10 mouse cellular contexts compared by ENCODE assay signal in genomic region chr4:133262882-133263281, GRCm38 (mm10). TPM values are rescaled to one million over a fixed set of nuclear protein-coding genes. Genes with fewer than 3 reads are reported as not detected.
DNase-seq lines count a peak whose midpoint lies in the region; ATAC-seq and TF ChIP-seq lines count a peak whose summit lies in the region.
"Had no signal": no experiment of that assay in that cellular context is flagged by ENCODE, and none has a peak within 500 bp of the region (broad histone marks: within the 10 kb centered on the region; RNA-seq: fewer than 3 reads in every experiment).

TSS of gene Sytl1 (minus strand) at chr4:133263113.

- WGBS in kidney, embryonic 14.5 days, result 36% methylated on average over 6 of the region's 7 CpGs
- WGBS in intestine, embryonic 16.5 days, result 41% methylated on average over 7 of the region's 7 CpGs
- 32% methylated on average over 7 of the region's 7 CpGs for WGBS in stomach, embryonic 14.5 days

- H3K9ac ChIP-seq in kidney, embryonic 14.5 days (ENCODE audit: low read depth, low read length), result 0 out of 2 replicates have a peak within 1 kb of the TSS, but pooled peaks have one; percentile 23
- H3K9ac ChIP-seq in ES-E14 (ENCODE audit: insufficient read depth, low read depth, low read length, poor library complexity, severe bottlenecking), result peak within 1 kb of the TSS; percentile 18; the same call in 1 of the 2 replicates
- H3K9ac ChIP-seq in intestine, embryonic 16.5 days (ENCODE audit: low read depth, low read length), result peak within 1 kb of the TSS; percentile 37; the same call in 1 of the 2 replicates
- H3K9ac ChIP-seq in stomach, embryonic 14.5 days (replicated peaks; ENCODE audit: low read depth, low read length), result no peak within 1 kb of the TSS
- H3K9ac ChIP-seq: neural tube, embryonic 13.5 days had no signal

- H3K27ac ChIP-seq in kidney, embryonic 14.5 days (ENCODE audit: low read depth, low read length), result no peak within 1 kb of the TSS
- H3K27ac ChIP-seq in ES-E14 (ENCODE audit: insufficient read depth, low read depth, low read length, poor library complexity, severe bottlenecking), result no peak within 1 kb of the TSS
- no peak within 1 kb of the TSS for H3K27ac ChIP-seq in intestine, embryonic 16.5 days (ENCODE audit: low read length)
- H3K27ac ChIP-seq in stomach, embryonic 14.5 days (ENCODE audit: low read length), result peak within 1 kb of the TSS; percentile 27; the same call in 1 of the 2 replicates
- H3K27ac ChIP-seq: neural tube, embryonic 13.5 days had no signal

- no peaks in the 10 kb centered on the region for H3K4me1 ChIP-seq in kidney, embryonic 14.5 days (ENCODE audit: control insufficient read depth, insufficient read depth, low read length)
- H3K4me1 ChIP-seq in ES-E14 (ENCODE audit: control insufficient read depth in 2 of 2, insufficient read depth in 2 of 2, low read length in 2 of 2, poor library complexity in 1 of 2), result peaks cover 0 to 9% of the 10 kb centered on the region in 2 experiments; a peak in 1 of 4 replicates
- peaks cover 1% of the 10 kb centered on the region; the same call in 1 of the 2 replicates for H3K4me1 ChIP-seq in intestine, embryonic 16.5 days (ENCODE audit: control insufficient read depth, insufficient read depth, low read length)
- 0 out of 2 replicates have a peak, but pooled peaks cover under 1% of the 10 kb centered on the region for H3K4me1 ChIP-seq in stomach, embryonic 14.5 days (ENCODE audit: control insufficient read depth, insufficient read depth, low read length)
- H3K4me1 ChIP-seq: neural tube, embryonic 13.5 days had no signal

- in situ Hi-C loops in ES-E14 (cut with MboI; ENCODE audit: low sequenced_read_pairs in 2 of 2, unreplicated experiment in 2 of 2), result no loop called here

- no peak within 1 kb of the TSS for H3K4me2 ChIP-seq in kidney, embryonic 14.5 days (replicated peaks; ENCODE audit: low read depth, low read length)
- H3K4me2 ChIP-seq in intestine, embryonic 16.5 days (ENCODE audit: low read depth, low read length), result no peak within 1 kb of the TSS
- H3K4me2 ChIP-seq in stomach, embryonic 14.5 days (replicated peaks; ENCODE audit: low read depth, low read length), result peak within 1 kb of the TSS; percentile 12; the same call in 1 of the 2 replicates
- H3K4me2 ChIP-seq: neural tube, embryonic 13.5 days had no signal

- peaks cover 36% of the 10 kb centered on the region for H3K36me3 ChIP-seq in kidney, embryonic 14.5 days (ENCODE audit: control insufficient read depth, insufficient read depth, low read length)
- peaks cover 21% of the 10 kb centered on the region for H3K36me3 ChIP-seq in ES-E14 (ENCODE audit: control insufficient read depth, insufficient read depth, low read length, poor library complexity, severe bottlenecking)
- peaks cover 19% of the 10 kb centered on the region for H3K36me3 ChIP-seq in intestine, embryonic 16.5 days (ENCODE audit: control insufficient read depth, insufficient read depth, low read length)
- peaks cover 24% of the 10 kb centered on the region for H3K36me3 ChIP-seq in stomach, embryonic 14.5 days (ENCODE audit: control insufficient read depth, insufficient read depth, low read length)

- no peak; the same call in 1 of the 2 replicates for ATAC-seq in kidney, embryonic 14.5 days (ENCODE audit: low FRiP score, low TSS enrichment)
- peak; percentile 48; the same call in 1 of the 2 replicates for ATAC-seq in intestine, embryonic 16.5 days
- ATAC-seq in stomach, embryonic 14.5 days (ENCODE audit: insufficient number of reproducible peaks, insufficient read depth, low FRiP score, low read depth), result no peak

- H3K9me3 ChIP-seq in kidney, embryonic 14.5 days (ENCODE audit: control insufficient read depth, low read length), result no peaks in the 10 kb centered on the region
- no peaks in the 10 kb centered on the region for H3K9me3 ChIP-seq in ES-E14 (ENCODE audit: control insufficient read depth, insufficient read depth, low read depth, low read length)
- H3K9me3 ChIP-seq in intestine, embryonic 16.5 days (ENCODE audit: control insufficient read depth, low read length), result no peaks in the 10 kb centered on the region
- H3K9me3 ChIP-seq in stomach, embryonic 14.5 days (ENCODE audit: control insufficient read depth, low read depth, low read length), result no peaks in the 10 kb centered on the region
- H3K9me3 ChIP-seq: neural tube, embryonic 13.5 days had no signal

- no peak for DNase-seq in kidney, postnatal 14 days
- DNase-seq in ES-E14 (ENCODE audit: low read depth, low spot score) (no peak), MN1 (ENCODE audit: low spot score) (no peak)
- no peak for DNase-seq in adrenal gland, postnatal 25 days
- no peak for DNase-seq in ovary, postnatal 36 days (ENCODE audit: low spot score)
- DNase-seq: cerebellum, postnatal 14 days had no signal

- no peak within 1 kb of the TSS for H3K4me3 ChIP-seq in kidney, embryonic 14.5 days (ENCODE audit: low read length)
- H3K4me3 ChIP-seq in ES-E14 (ENCODE audit: insufficient read depth in 1 of 2, low read depth in 1 of 2, low read length in 2 of 2, poor library complexity in 1 of 2, severe bottlenecking in 1 of 2), result peak within 1 kb of the TSS in 1 of 2 experiments; percentile 5; a peak in 2 of 4 replicates
- H3K4me3 ChIP-seq in intestine, embryonic 16.5 days (ENCODE audit: low read length), result no peak within 1 kb of the TSS; the same call in 1 of the 2 replicates
- peak within 1 kb of the TSS; percentile 6; the same call in 1 of the 2 replicates for H3K4me3 ChIP-seq in stomach, embryonic 14.5 days (ENCODE audit: low read depth, low read length)
- H3K4me3 ChIP-seq: neural tube, embryonic 13.5 days had no signal

- H3K27me3 ChIP-seq in kidney, embryonic 14.5 days (ENCODE audit: control insufficient read depth, insufficient read depth, low read length), result no peaks in the 10 kb centered on the region
- no peaks in the 10 kb centered on the region for H3K27me3 ChIP-seq in intestine, embryonic 16.5 days (replicated peaks; ENCODE audit: control insufficient read depth, insufficient read depth, low read length)
- H3K27me3 ChIP-seq in stomach, embryonic 14.5 days (ENCODE audit: control insufficient read depth, insufficient read depth, low read length), result no peaks in the 10 kb centered on the region

TF ChIP-seq in ES-E14, 5 proteins besides CTCF, POLR2A, EP300 and RAD21:
- no peak for TF ChIP-seq ZC3H11A (IDR thresholded peaks at IDR 0.05; ENCODE audit: borderline replicate concordance, low read depth, low read length)
- TF ChIP-seq ZNF384 (IDR thresholded peaks at IDR 0.05; ENCODE audit: low read depth, low read length), result no peak
- no peak for TF ChIP-seq HCFC1 (IDR thresholded peaks at IDR 0.05; ENCODE audit: borderline replicate concordance, insufficient read depth, low read length)
- no peak for TF ChIP-seq MAFK (IDR thresholded peaks at IDR 0.05; ENCODE audit: insufficient read depth, low read depth, low read length)
- no peak for TF ChIP-seq CHD2 (IDR thresholded peaks at IDR 0.05; ENCODE audit: low read depth, low read length)
TF ChIP-seq in ES-E14: peak in this region for 0.

RNA-seq across cellular contexts. Expression of gene Sytl1, which starts in this region (rescaled TPM):
- 0.70 and 1.1 TPM in 2 replicates for polyA plus RNA-seq in kidney, embryonic 14.5 days (2014; fragmentation: Nextera tagmentation; extraction: Ambion mirVana)
- 2.0 and 4.4 TPM in 2 replicates for total RNA-seq in ES-E14 (2012; rRNA removed)
- polyA plus RNA-seq in intestine, embryonic 16.5 days (2015; fragmentation: Nextera tagmentation; extraction: Ambion mirVana), result 3.0 and 4.0 TPM in 2 replicates
- polyA plus RNA-seq in stomach, embryonic 14.5 days (2014; fragmentation: Nextera tagmentation; extraction: Ambion mirVana), result 9.3 and 10.3 TPM in 2 replicates
- total RNA-seq in adrenal gland, postnatal 25 days (2021), result 1.9 and 2.0 TPM in 2 replicates
